Mouse (Mus musculus) stomach, postnatal 0 days (tissue): ENCODE results near the gene Dnal4. TPM values are rescaled to one million over a fixed set of nuclear protein-coding genes. Genes with fewer than 3 reads are reported as not detected.

Experiments used
- ATAC-seq: fragments of 200-750 bp; cut with Nextera tagmentation; 2 replicates; pipeline ENCODE4 v1.8.0; 2017; ENCODE audit not compliant: low FRiP score, low TSS enrichment
- DNase-seq: peaks from one replicate; pipeline ENCODE4 v3.0.0-alpha.2; 2016; ENCODE audit warnings: low spot score
- H3K27ac ChIP-seq: fragments of 300-500 bp; sonication (generic); replicated peaks from 2 replicates; pipeline ENCODE4 v1.5.1; 2014; ENCODE audit warnings: mild to moderate bottlenecking, control low read depth
- H3K27me3 ChIP-seq: fragments of 300-500 bp; sonication (generic); 2 replicates; pipeline ENCODE4 v1.6.1; 2014; ENCODE audit warnings: low read length; ENCODE audit not compliant: control insufficient read depth, insufficient read depth
- H3K36me3 ChIP-seq: fragments of 300-500 bp; sonication (generic); 2 replicates; pipeline ENCODE4 v1.6.1; 2014; ENCODE audit warnings: low read length, mixed read lengths; ENCODE audit not compliant: control insufficient read depth, insufficient read depth
- H3K4me1 ChIP-seq: fragments of 300-500 bp; sonication (generic); replicated peaks from 2 replicates; pipeline ENCODE4 v1.6.1; 2014; ENCODE audit warnings: antibody characterized with exemption; ENCODE audit not compliant: control insufficient read depth, insufficient read depth
- H3K4me2 ChIP-seq: fragments of 300-500 bp; sonication (generic); replicated peaks from 2 replicates; pipeline ENCODE4 v1.6.1; 2014; ENCODE audit warnings: low read depth, mild to moderate bottlenecking, control low read depth, moderate library complexity
- H3K4me3 ChIP-seq: fragments of 300-500 bp; sonication (generic); 2 replicates; pipeline ENCODE4 v1.5.1; 2014; ENCODE audit warnings: low read depth, low read length, control low read depth
- H3K9ac ChIP-seq: fragments of 300-500 bp; sonication (generic); 2 replicates; pipeline ENCODE4 v1.6.1; 2014; ENCODE audit warnings: mild to moderate bottlenecking, low read length, control low read depth, mixed read lengths
- H3K9me3 ChIP-seq: fragments of 300-500 bp; sonication (generic); 2 replicates; pipeline ENCODE4 v1.6.1; 2016; ENCODE audit warnings: low read length; ENCODE audit not compliant: control insufficient read depth
- CTCF ChIP-seq: IDR thresholded peaks from 2 replicates; pipeline ENCODE4 v1.5.1; 2016; ENCODE audit warnings: antibody characterized with exemption, low read depth, mild to moderate bottlenecking, moderate library complexity
- EP300 ChIP-seq: optimal IDR thresholded peaks from 2 replicates; pipeline ENCODE3; 2016; ENCODE audit warnings: antibody characterized with exemption
- WGBS: fragments of 180-500 bp; shearing (Covaris S2); extraction: QIAGEN DNeasy Blood & Tissue Kit; methylation state at CpG from one replicate; pipeline ENCODE4 v1.1.7; 2014; 5-methylcytosine and 5-hydroxymethylcytosine counted together
- polyA plus RNA-seq: library from polyadenylated mRNA; unstranded; fragments of >200 nt; fragmentation: Nextera tagmentation; extraction: Ambion mirVana; gene quantifications from 2 replicates; pipeline ENCODE4 v1.2.1, GENCODE M21; 2015

The Dnal4 gene
- polyA plus RNA-seq, 1 experiment from 2014 or later, result 31.4 TPM

DNA sequence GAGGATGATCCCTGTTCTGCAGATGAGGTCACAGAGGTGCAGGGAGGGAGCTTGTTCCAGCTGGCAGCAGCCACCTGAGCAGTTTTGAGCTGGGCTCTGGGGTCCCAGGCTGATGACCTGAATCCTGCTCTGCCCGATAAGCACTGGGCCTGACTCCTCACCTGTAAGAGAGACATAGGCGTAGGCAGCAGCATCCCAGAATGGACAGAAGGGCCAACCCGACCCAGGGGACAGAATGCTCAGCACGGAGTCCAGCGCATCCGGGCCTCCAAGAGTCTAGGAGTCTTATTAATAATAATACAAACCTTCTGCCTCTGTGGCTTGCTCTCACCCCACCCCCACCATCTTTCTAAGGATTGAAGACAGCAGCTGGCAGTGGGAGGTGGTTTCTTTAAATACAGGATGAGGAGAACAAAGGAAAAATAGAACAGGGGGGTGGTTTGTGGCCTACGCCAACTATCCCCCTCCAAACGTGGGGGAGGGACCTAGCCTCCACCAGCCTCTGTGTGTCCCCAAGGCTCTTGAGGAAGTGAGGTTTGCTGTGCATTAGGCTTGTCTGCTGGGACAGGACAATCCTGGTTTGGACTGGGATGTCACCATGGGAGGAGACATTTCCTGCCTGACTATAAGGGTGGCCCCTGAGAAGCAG is 21.5 kb downstream of the Dnal4 start:
- Histone ChIP-seq H3K36me3 (no peaks in the 10 kb centered on the region), H3K27me3 (no peaks in the 10 kb centered on the region), H3K4me2 (no peak overlapping the region), H3K9me3 (no peaks in the 10 kb centered on the region), H3K27ac (no peak overlapping the region), H3K9ac (no peak overlapping the region), H3K4me1 (no peaks in the 10 kb centered on the region), H3K4me3 (no peak overlapping the region)
- WGBS, result 71% methylated on average over 8 of the region's 8 CpGs
- DNase-seq (no peak), ATAC-seq (no peak)
- TF ChIP-seq CTCF, result no peak
- TF ChIP-seq EP300, result no peak

DNA sequence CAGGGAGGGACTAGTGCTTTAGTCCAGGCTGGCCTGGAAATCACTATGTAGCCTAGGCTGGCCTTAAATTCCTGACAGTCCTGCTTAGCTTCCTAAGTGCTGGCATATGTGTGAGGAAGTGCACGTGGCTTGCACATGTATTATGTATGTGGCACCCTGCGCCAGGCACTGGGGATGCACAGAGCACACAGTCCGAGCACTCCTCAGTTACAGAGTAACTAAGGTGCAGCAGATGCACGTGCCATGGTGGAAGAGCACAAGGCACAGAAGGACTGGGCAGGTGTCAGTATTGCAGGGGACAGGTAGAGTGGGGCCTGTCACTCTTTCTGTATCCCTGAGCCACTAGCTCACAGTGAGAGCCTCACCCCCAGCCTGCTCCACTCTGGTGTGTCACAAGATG is 22.5 kb downstream of the Dnal4 start:
- no peaks in the 10 kb centered on the region for H3K4me1 ChIP-seq
- TF ChIP-seq EP300 (no peak), CTCF (no peak)
- no peak overlapping the region for H3K4me2 ChIP-seq
- no peaks in the 10 kb centered on the region for H3K9me3 ChIP-seq
- no peak overlapping the region for H3K27ac ChIP-seq
- no peaks in the 10 kb centered on the region for H3K27me3 ChIP-seq
- ATAC-seq, result no peak
- no peak overlapping the region for H3K9ac ChIP-seq
- H3K4me3 ChIP-seq, result no peak overlapping the region
- DNase-seq, result no peak
- H3K36me3 ChIP-seq, result no peaks in the 10 kb centered on the region
- WGBS, result 82% methylated on average over 4 of the region's 4 CpGs

- Histone ChIP-seq H3K4me3 (no peak overlapping the region), H3K9me3 (no peaks in the 10 kb centered on the region), H3K27me3 (no peaks in the 10 kb centered on the region), H3K36me3 (no peaks in the 10 kb centered on the region), H3K4me1 (no peaks in the 10 kb centered on the region), H3K9ac (no peak overlapping the region), H3K4me2 (no peak overlapping the region), H3K27ac (no peak overlapping the region)
- TF ChIP-seq CTCF, result no peak
- TF ChIP-seq EP300, result no peak
- 57% methylated on average over 4 of the region's 4 CpGs for WGBS
- no peak for DNase-seq
- no peak for ATAC-seq
Observed at GRCm38 (mm10) chr15:79753873-79754272, 23.8 kb downstream of the Dnal4 start.

- no peak overlapping the region for H3K9ac ChIP-seq
- no peaks in the 10 kb centered on the region for H3K9me3 ChIP-seq
- no peak overlapping the region for H3K27ac ChIP-seq
- no peak overlapping the region for H3K4me2 ChIP-seq
- H3K36me3 ChIP-seq, result no peaks in the 10 kb centered on the region
- no peaks in the 10 kb centered on the region for H3K4me1 ChIP-seq
- no peak for DNase-seq
- no peak for TF ChIP-seq EP300
- no peak for TF ChIP-seq CTCF
- WGBS, result 81% methylated on average over 3 of the region's 3 CpGs
- H3K27me3 ChIP-seq, result no peaks in the 10 kb centered on the region
- ATAC-seq, result peak; percentile 43; the same call in 1 of the 2 replicates
- H3K4me3 ChIP-seq, result no peak overlapping the region
Observed at GRCm38 (mm10) chr15:79753420-79753752, 24.3 kb downstream of the Dnal4 start.

- no peak overlapping the region for H3K9ac ChIP-seq
- H3K4me2 ChIP-seq, result no peak overlapping the region
- no peaks in the 10 kb centered on the region for H3K9me3 ChIP-seq
- no peaks in the 10 kb centered on the region for H3K4me1 ChIP-seq
- ATAC-seq (peak; percentile 59), DNase-seq (peak; percentile 78)
- no peak overlapping the region for H3K4me3 ChIP-seq
- H3K36me3 ChIP-seq, result no peaks in the 10 kb centered on the region
- no peak overlapping the region for H3K27ac ChIP-seq
- TF ChIP-seq EP300, result no peak
- TF ChIP-seq CTCF, result peak; percentile 100
- H3K27me3 ChIP-seq, result no peaks in the 10 kb centered on the region
- 23% methylated on average over 11 of the region's 11 CpGs for WGBS
Observed at GRCm38 (mm10) chr15:79752742-79753419, 24.8 kb downstream of the Dnal4 start.

DNA sequence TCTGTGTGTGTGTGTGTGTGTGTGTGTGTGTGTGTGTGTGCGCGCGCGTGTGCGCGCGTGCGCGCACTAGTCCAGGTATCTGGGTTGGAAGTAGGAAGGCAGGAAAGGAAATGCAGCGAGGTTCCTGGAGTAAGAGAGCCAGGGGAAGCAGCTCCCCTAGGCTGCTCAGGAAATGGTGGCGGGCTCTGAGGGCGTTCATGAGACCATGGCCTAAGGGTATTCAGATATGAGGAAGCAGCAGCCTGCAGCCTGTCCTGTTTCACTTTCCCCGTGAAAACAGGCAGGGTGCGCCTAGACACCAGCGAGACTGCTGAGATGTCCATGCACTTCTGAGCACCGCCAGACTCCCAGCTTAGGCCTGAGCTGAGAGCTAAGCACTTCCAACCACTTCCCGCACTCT is 25.9 kb downstream of the Dnal4 start:
- H3K4me1 ChIP-seq, result no peaks in the 10 kb centered on the region
- DNase-seq, result no peak
- no peaks in the 10 kb centered on the region for H3K36me3 ChIP-seq

More for the DNA sequence above, 25.9 kb downstream of the Dnal4 start:
- Histone ChIP-seq H3K27ac (no peak overlapping the region; the same call in 1 of the 2 replicates), H3K9ac (no peak overlapping the region), H3K4me3 (no peak overlapping the region), H3K27me3 (no peaks in the 10 kb centered on the region), H3K4me2 (no peak overlapping the region), H3K9me3 (no peaks in the 10 kb centered on the region)
- TF ChIP-seq EP300, result no peak
- TF ChIP-seq CTCF, result no peak
- no peak for ATAC-seq
- 84% methylated on average over 17 of the region's 17 CpGs for WGBS
